Mouse (Mus musculus) erythroblast, embryonic 14.5 days (primary cell): Measurements from ENCODE around the gene Olig2. TPM values are rescaled to one million over a fixed set of nuclear protein-coding genes. Genes with fewer than 3 reads are reported as not detected.

Source experiments
- H3K27me3 ChIP-seq: 2 replicates; pipeline ENCODE4 v1.6.1; 2012; ENCODE audit warnings: inconsistent platforms; ENCODE audit not compliant: control insufficient read depth
- H3K36me3 ChIP-seq: 2 replicates; pipeline ENCODE4 v1.6.1; 2012; ENCODE audit warnings: mild to moderate bottlenecking, inconsistent platforms; ENCODE audit not compliant: control insufficient read depth
- H3K4me1 ChIP-seq: 2 replicates; pipeline ENCODE4 v1.6.1; 2012; ENCODE audit warnings: inconsistent platforms; ENCODE audit not compliant: control insufficient read depth
- H3K4me3 ChIP-seq: replicated peaks from 2 replicates; pipeline ENCODE3; 2012; ENCODE audit warnings: moderate library complexity, mild to moderate bottlenecking, inconsistent platforms
- H3K9me3 ChIP-seq: 2 replicates; pipeline ENCODE4 v1.6.1; 2012; ENCODE audit warnings: low read length, inconsistent platforms, mixed read lengths; ENCODE audit not compliant: control insufficient read depth
- GATA1 ChIP-seq: IDR thresholded peaks from 2 replicates; pipeline ENCODE4 v1.6.1; 2012; ENCODE audit warnings: low read length, inconsistent platforms, mixed read lengths
- TAL1 ChIP-seq: IDR thresholded peaks from 3 replicates; pipeline ENCODE4 v1.6.1; 2012; ENCODE audit warnings: low read length, inconsistent platforms, mixed read lengths
- polyA plus RNA-seq: library from polyadenylated mRNA; stranded (reverse); fragments of >175 nt; gene quantifications from 2 replicates; pipeline ENCODE4 v1.2.3, GENCODE M21; 2012

Olig2 gene
- not detected in 2 replicates for polyA plus RNA-seq

- no peaks in the 10 kb centered on the region for H3K4me1 ChIP-seq
- TF ChIP-seq GATA1: no peak
- TF ChIP-seq TAL1: no peak
- H3K4me3 ChIP-seq: no peak within 1 kb of the TSS
Measured at GRCm38 (mm10) chr16:91225233-91226037, at the start of gene Olig2. Gene Olig2 (plus strand): TSS chr16:91225457.

GRCm38 (mm10) chr16:91175892-91176291 is 49.4 kb upstream of the Olig2 start:
- no peak for TF ChIP-seq GATA1
- TF ChIP-seq TAL1: no peak
- Histone ChIP-seq H3K27me3 (no peaks in the 10 kb centered on the region), H3K4me1 (no peaks in the 10 kb centered on the region), H3K36me3 (no peaks in the 10 kb centered on the region), H3K4me3 (no peak overlapping the region), H3K9me3 (no peaks in the 10 kb centered on the region)

More at GRCm38 (mm10) chr16:91225233-91226037, at the start of gene Olig2:
- H3K9me3 ChIP-seq: peaks cover 16% of the 10 kb centered on the region
- peaks cover 100% of the 10 kb centered on the region for H3K27me3 ChIP-seq
- no peaks in the 10 kb centered on the region for H3K36me3 ChIP-seq

- Histone ChIP-seq H3K4me3 (no peak overlapping the region), H3K4me1 (no peaks in the 10 kb centered on the region), H3K9me3 (no peaks in the 10 kb centered on the region), H3K36me3 (no peaks in the 10 kb centered on the region), H3K27me3 (no peaks in the 10 kb centered on the region)
- TF ChIP-seq TAL1: no peak
- TF ChIP-seq GATA1: no peak
Measured at GRCm38 (mm10) chr16:91187046-91187445, 38.2 kb upstream of the Olig2 start.

GRCm38 (mm10) chr16:91187662-91188061 is 37.6 kb upstream of the Olig2 start:
- Histone ChIP-seq H3K36me3 (no peaks in the 10 kb centered on the region), H3K4me1 (no peaks in the 10 kb centered on the region), H3K27me3 (no peaks in the 10 kb centered on the region), H3K4me3 (no peak overlapping the region), H3K9me3 (no peaks in the 10 kb centered on the region)
- TF ChIP-seq GATA1: no peak
- TF ChIP-seq TAL1: no peak

- Histone ChIP-seq H3K27me3 (no peaks in the 10 kb centered on the region), H3K4me1 (no peaks in the 10 kb centered on the region), H3K9me3 (no peaks in the 10 kb centered on the region), H3K36me3 (no peaks in the 10 kb centered on the region), H3K4me3 (no peak overlapping the region)
- no peak for TF ChIP-seq TAL1
- no peak for TF ChIP-seq GATA1
Measured at GRCm38 (mm10) chr16:91188304-91188703, 37.0 kb upstream of the Olig2 start.

- Histone ChIP-seq H3K36me3 (no peaks in the 10 kb centered on the region), H3K27me3 (no peaks in the 10 kb centered on the region), H3K9me3 (peaks cover 3% of the 10 kb centered on the region), H3K4me1 (no peaks in the 10 kb centered on the region), H3K4me3 (no peak overlapping the region)
- no peak for TF ChIP-seq GATA1
- TF ChIP-seq TAL1: no peak
Measured at GRCm38 (mm10) chr16:91191233-91191632, 34.0 kb upstream of the Olig2 start.

- peaks cover 3% of the 10 kb centered on the region for H3K9me3 ChIP-seq
- H3K4me1 ChIP-seq: no peaks in the 10 kb centered on the region
- no peak overlapping the region for H3K4me3 ChIP-seq
- no peaks in the 10 kb centered on the region for H3K27me3 ChIP-seq
- no peak for TF ChIP-seq TAL1
- TF ChIP-seq GATA1: no peak
- no peaks in the 10 kb centered on the region for H3K36me3 ChIP-seq
Measured at GRCm38 (mm10) chr16:91191663-91192237, 33.5 kb upstream of the Olig2 start.

- H3K9me3 ChIP-seq: peaks cover 6% of the 10 kb centered on the region
- no peaks in the 10 kb centered on the region for H3K27me3 ChIP-seq
- H3K4me1 ChIP-seq: no peaks in the 10 kb centered on the region
- TF ChIP-seq TAL1: no peak
- TF ChIP-seq GATA1: no peak
- no peak overlapping the region for H3K4me3 ChIP-seq
- H3K36me3 ChIP-seq: no peaks in the 10 kb centered on the region
Measured at GRCm38 (mm10) chr16:91192672-91193354, 32.4 kb upstream of the Olig2 start.

- Histone ChIP-seq H3K36me3 (no peaks in the 10 kb centered on the region), H3K9me3 (peaks cover 6% of the 10 kb centered on the region), H3K27me3 (no peaks in the 10 kb centered on the region), H3K4me3 (no peak overlapping the region), H3K4me1 (no peaks in the 10 kb centered on the region)
- TF ChIP-seq GATA1 (no peak), TAL1 (no peak)
Measured at GRCm38 (mm10) chr16:91199815-91200214, 25.4 kb upstream of the Olig2 start.
